Mouse (Mus musculus): ENCODE measurements around the gene R3hdml.

GRCm38 (mm10) chr2:163527497-163527896, 35.4 kb downstream of the R3hdml start:
- no peak for TF ChIP-seq CTCF (conservative IDR thresholded peaks at IDR 0.05 in 1 of 2, IDR thresholded peaks at IDR 0.05 in 1 of 2; ENCODE audit: low read depth in 2 of 2, low read length in 2 of 2)
- TF ChIP-seq MXI1 (IDR thresholded peaks at IDR 0.05; ENCODE audit: low read depth, low read length), result no peak
- TF ChIP-seq KAT2A (IDR thresholded peaks at IDR 0.05; ENCODE audit: insufficient replicate concordance, low read length), result no peak
- no peak for TF ChIP-seq CHD2 (IDR thresholded peaks at IDR 0.05; ENCODE audit: low read length)
- no peak for TF ChIP-seq MYC (IDR thresholded peaks at IDR 0.05; ENCODE audit: low read depth, low read length)
- no peak for TF ChIP-seq RAD21 (IDR thresholded peaks at IDR 0.05; ENCODE audit: low read depth, low read length)
